Mouse (Mus musculus) ES-Bruce4 (cell line): ENCODE measurements around the gene Acot11. TPM values are rescaled to one million over a fixed set of nuclear protein-coding genes. Genes with fewer than 3 reads are reported as not detected.

Experiments used
- H3K27ac ChIP-seq: 2 replicates; pipeline ENCODE4 v1.5.1; 2012; ENCODE audit warnings: low read length, inconsistent platforms; ENCODE audit not compliant: insufficient read depth
- H3K27me3 ChIP-seq: 2 replicates; pipeline ENCODE4 v1.6.1; 2012; ENCODE audit warnings: mild to moderate bottlenecking, low read length, inconsistent platforms; ENCODE audit not compliant: control insufficient read depth, poor library complexity, insufficient read depth, severe bottlenecking
- H3K36me3 ChIP-seq: 2 replicates; pipeline ENCODE4 v1.6.1; 2012; ENCODE audit warnings: inconsistent platforms, mild to moderate bottlenecking, low read length, moderate library complexity; ENCODE audit not compliant: control insufficient read depth, poor library complexity, insufficient read depth, severe bottlenecking
- H3K4me1 ChIP-seq: one replicate; pipeline ENCODE4 v1.8.1; 2011; ENCODE audit warnings: low read length; ENCODE audit not compliant: control insufficient read depth, insufficient read depth
- H3K4me3 ChIP-seq: 2 replicates; pipeline ENCODE4 v1.5.1; 2011; ENCODE audit warnings: low read depth, mild to moderate bottlenecking, low read length
- H3K9ac ChIP-seq: 2 replicates; pipeline ENCODE4 v1.6.1; 2012; ENCODE audit warnings: low read depth, mild to moderate bottlenecking, inconsistent platforms; ENCODE audit not compliant: poor library complexity, severe bottlenecking
- H3K9me3 ChIP-seq: replicated peaks from 2 replicates; pipeline ENCODE4 v1.6.1; 2012; ENCODE audit warnings: mild to moderate bottlenecking, low read length, inconsistent platforms; ENCODE audit not compliant: control insufficient read depth, poor library complexity, insufficient read depth, severe bottlenecking
- CTCF ChIP-seq: IDR thresholded peaks from one replicate; pipeline ENCODE4 v1.8.1; 2011; ENCODE audit warnings: low read depth, low read length
- EP300 ChIP-seq: IDR thresholded peaks from 2 replicates; pipeline ENCODE4 v1.6.1; 2011; ENCODE audit warnings: low read depth, low read length; ENCODE audit not compliant: insufficient read depth
- POLR2A ChIP-seq: IDR thresholded peaks from one replicate; pipeline ENCODE4 v1.8.1; 2011; ENCODE audit warnings: low read length; ENCODE audit not compliant: insufficient read depth
- polyA plus RNA-seq: library from polyadenylated mRNA; stranded (reverse); fragments of >200 nt; gene quantifications from 2 replicates; pipeline ENCODE4 v1.2.4, GENCODE M21; 2011; ENCODE audit warnings: low read depth; ENCODE audit not compliant: missing spikeins, insufficient read depth, insufficient read length

Acot11 gene
- polyA plus RNA-seq, 1 experiment = 3.8 TPM

- Histone ChIP-seq H3K9ac (no peak overlapping the region), H3K4me3 (no peak overlapping the region), H3K27ac (no peak overlapping the region), H3K27me3 (no peaks in the 10 kb centered on the region), H3K9me3 (no peaks in the 10 kb centered on the region), H3K36me3 (no peaks in the 10 kb centered on the region), H3K4me1 (peaks cover 5% of the 10 kb centered on the region)
- TF ChIP-seq POLR2A = no peak
- TF ChIP-seq CTCF = no peak
- TF ChIP-seq EP300 = no peak; the same call in 1 of the 2 replicates
Observed at GRCm38 (mm10) chr4:106830545-106831112, 25.8 kb upstream of the Acot11 start.

- Histone ChIP-seq H3K9me3 (no peaks in the 10 kb centered on the region), H3K27ac (no peak overlapping the region), H3K27me3 (no peaks in the 10 kb centered on the region), H3K4me1 (no peaks in the 10 kb centered on the region), H3K4me3 (peak overlapping the region; percentile 47), H3K9ac (peak overlapping the region; percentile 45), H3K36me3 (no peaks in the 10 kb centered on the region)
- TF ChIP-seq CTCF (no peak), POLR2A (no peak), EP300 (no peak)
Observed at GRCm38 (mm10) chr4:106827738-106828361, 23.1 kb upstream of the Acot11 start.

- H3K4me1 ChIP-seq = no peaks in the 10 kb centered on the region
- no peaks in the 10 kb centered on the region for H3K36me3 ChIP-seq
- H3K4me3 ChIP-seq = no peak overlapping the region
- TF ChIP-seq EP300 = no peak
- TF ChIP-seq CTCF = no peak
- TF ChIP-seq POLR2A = no peak
- no peak overlapping the region for H3K9ac ChIP-seq
- no peak overlapping the region for H3K27ac ChIP-seq
- no peaks in the 10 kb centered on the region for H3K9me3 ChIP-seq
- H3K27me3 ChIP-seq = no peaks in the 10 kb centered on the region
Observed at GRCm38 (mm10) chr4:106825229-106825628, 20.4 kb upstream of the Acot11 start.

- Histone ChIP-seq H3K27ac (no peak overlapping the region), H3K9me3 (no peaks in the 10 kb centered on the region), H3K4me1 (no peaks in the 10 kb centered on the region), H3K36me3 (no peaks in the 10 kb centered on the region), H3K4me3 (no peak overlapping the region), H3K27me3 (no peaks in the 10 kb centered on the region), H3K9ac (no peak overlapping the region)
- TF ChIP-seq CTCF (no peak), POLR2A (no peak), EP300 (no peak)
Observed at GRCm38 (mm10) chr4:106819404-106819803, 14.6 kb upstream of the Acot11 start.

- H3K36me3 ChIP-seq = no peaks in the 10 kb centered on the region
- H3K9ac ChIP-seq = no peak overlapping the region
- no peaks in the 10 kb centered on the region for H3K9me3 ChIP-seq
- no peak overlapping the region for H3K4me3 ChIP-seq
- no peaks in the 10 kb centered on the region for H3K27me3 ChIP-seq
- H3K27ac ChIP-seq = no peak overlapping the region
- H3K4me1 ChIP-seq = no peaks in the 10 kb centered on the region
- TF ChIP-seq POLR2A = no peak
- TF ChIP-seq CTCF = no peak
- no peak for TF ChIP-seq EP300
Observed at GRCm38 (mm10) chr4:106818332-106818731, 13.5 kb upstream of the Acot11 start.

GRCm38 (mm10) chr4:106817017-106817416 lies 12.2 kb upstream of the Acot11 start:
- H3K9ac ChIP-seq = no peak overlapping the region
- no peaks in the 10 kb centered on the region for H3K9me3 ChIP-seq
- no peaks in the 10 kb centered on the region for H3K27me3 ChIP-seq
- no peaks in the 10 kb centered on the region for H3K36me3 ChIP-seq
- TF ChIP-seq EP300 (no peak), POLR2A (no peak), CTCF (no peak)
- H3K4me3 ChIP-seq = no peak overlapping the region
- H3K4me1 ChIP-seq = no peaks in the 10 kb centered on the region
- H3K27ac ChIP-seq = no peak overlapping the region
